Mouse (Mus musculus) A20 (cell line): ENCODE data around the gene Suv39h1.
"Not testable (repeated sequence)": the region's sequence is repeated elsewhere in the genome, so short reads cannot be mapped to it uniquely, and the experiment has no call there.

Experiments used
- DNase-seq: peaks from one replicate; pipeline ENCODE4 v3.0.0-alpha.2; 2011; ENCODE audit warnings: low read depth, low spot score

Suv39h1 gene

DNA sequence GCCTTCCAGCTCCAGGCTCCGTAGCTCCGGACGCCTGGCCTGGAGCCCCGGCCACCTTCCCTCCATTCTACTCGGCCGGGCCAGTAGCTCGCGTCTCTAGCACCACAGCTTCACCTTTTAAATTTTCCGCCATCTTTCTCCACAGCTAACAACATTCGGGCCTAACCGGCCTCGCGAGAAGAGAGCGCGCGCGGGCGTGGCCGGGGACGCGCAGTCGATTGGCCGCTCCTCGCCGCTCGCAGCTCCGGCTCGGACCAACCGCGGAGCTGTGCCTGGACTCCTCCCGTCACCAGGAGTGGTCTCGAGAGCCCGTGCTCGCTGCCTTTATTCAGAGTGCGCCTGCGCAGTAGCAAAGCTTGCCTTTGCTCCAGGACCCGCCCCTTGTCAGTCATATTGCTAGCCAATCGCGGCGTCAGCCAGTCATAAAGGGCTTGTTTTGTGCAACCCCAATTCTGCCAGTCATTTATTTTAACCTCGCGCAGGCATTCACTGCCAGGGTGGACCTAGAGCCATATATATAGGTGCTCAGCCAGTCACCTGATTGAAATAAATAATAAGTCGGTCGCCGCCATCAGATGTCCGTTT, at the start of gene Suv39h1:
Suv39h1 (minus strand) TSS at position 331 of the 585 bp plus-strand sequence.
- peak; percentile 93 for DNase-seq

DNA sequence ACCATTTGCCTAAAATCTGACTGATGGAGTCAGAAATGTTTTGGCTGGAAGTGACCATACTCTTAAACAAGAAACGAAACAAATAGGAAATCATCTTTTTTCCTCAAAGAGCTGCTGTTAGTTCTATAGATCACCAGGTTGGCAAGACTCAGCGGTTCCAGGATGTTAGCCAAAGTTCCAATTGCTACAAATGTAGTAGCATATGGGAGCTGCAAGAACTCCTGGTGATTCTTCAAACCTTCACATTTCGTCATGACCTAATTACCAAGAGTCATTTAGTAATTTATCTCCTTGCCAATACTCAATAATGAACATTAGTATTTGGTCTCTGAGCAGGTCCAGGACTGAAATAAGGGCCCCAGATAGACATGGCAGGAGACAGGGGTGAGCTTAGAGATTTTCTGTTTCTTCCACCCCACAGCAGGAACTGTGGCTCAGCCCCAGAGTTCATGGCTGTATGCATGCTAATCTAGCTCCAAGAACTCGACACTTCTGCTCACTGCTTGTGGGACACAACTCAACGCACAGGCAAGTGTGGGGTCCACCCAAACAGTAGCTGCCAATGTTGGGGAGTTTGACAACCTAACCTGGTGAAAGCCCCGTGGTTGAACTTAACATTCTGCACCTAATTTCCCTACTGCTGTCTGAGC, 49.4 kb upstream of the Suv39h1 start:
- DNase-seq, result no peak

DNA sequence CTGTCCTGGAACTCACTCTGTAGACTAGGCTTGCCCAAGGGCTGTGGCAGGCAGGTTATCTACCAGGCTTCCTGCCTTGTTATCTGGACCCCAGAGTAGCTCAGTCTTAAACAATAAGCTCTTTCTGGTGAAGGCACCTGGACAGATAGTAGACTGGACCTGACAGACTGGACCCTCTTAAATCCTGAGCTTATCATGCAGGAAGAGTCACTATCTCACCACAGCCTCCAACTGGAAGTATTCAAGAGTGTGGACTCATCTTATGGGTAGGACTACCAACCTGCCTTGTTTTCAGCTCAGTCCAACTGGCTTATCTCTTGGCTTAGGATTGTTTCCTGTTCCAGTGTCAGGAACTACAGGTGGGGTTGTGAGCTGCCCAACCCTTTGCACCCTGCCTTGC, 42.7 kb upstream of the Suv39h1 start:
- no peak for DNase-seq

DNA sequence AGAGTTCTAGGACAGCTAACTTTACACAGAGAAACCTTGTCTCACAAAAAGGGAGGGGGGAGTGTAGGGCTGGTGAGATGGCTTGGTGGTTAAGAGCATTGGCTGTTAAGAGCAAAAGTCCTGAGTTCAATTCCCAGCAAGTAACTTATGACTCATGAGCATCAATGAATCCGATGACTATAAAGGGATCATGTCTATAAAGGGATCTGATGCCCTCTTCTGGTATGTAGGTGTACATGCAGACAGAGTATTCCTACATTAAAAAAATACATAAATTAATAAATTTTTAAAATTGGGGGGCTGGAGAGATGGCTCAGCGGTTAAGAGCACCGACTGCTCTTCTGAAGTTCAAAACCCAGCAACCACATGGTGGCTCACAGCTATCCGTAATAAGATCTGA, 40.7 kb upstream of the Suv39h1 start:
- DNase-seq, result no peak

DNA sequence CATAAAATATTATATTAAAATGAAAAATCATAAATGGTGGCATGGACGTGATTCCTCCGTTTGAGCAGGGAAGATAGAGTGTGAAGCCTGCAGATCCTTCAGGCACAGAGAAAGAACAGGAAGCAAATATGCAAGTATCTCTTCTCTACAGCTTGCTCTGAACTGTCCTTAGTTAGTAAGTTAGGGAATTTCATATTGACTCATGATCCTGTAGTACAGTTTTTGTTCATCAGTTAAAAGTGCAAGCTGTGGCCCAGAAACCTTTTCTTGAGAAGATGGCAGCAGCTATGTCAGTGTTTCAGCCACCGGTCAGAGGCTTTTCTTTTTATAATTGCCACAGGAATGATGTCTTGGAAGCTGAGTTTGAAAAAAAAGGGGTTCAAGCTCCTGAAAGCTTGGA, 30.5 kb upstream of the Suv39h1 start:
- no peak for DNase-seq

DNA sequence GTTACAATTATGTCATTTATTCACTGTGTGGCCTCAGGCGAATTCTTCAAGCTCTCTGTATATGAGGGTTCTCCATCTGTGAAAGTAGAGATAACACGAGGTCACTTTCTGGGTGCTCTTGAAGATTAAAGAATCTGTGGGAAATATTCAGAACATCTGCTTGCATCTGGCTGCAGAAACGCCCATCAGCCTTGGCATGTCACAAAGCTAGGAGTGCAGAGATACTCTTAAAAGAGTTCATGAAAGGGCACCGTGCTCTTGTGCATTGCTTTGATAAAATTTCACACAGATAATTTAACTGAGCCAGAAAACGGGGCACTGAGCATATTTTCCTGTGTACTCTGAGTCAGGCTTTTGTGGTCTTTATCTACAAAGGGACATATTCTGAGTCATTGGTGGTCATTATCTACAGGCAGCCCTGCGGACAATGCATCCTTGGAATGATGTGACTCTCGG, 27.7 kb upstream of the Suv39h1 start:
- no peak for DNase-seq

DNA sequence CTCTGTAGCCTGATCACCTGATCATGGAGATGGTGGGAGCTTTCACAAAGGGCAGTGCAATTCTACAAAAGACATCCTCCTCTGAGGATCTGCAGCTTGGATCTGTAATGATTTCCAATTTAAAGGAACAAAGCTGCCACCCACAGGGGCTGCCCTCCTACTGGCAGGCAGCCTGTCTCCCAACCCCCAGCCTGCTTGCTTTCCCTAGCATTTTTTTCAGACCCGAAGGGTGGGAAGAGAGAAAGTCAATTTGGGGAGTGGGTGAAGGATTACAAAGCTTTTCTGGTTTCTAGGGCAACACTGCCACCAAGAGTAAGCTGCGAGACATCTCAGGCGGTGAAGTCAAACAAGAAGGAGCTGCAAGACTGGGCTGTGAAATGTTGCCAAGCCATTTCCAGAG, 26.5 kb upstream of the Suv39h1 start:
- DNase-seq, result no peak

DNA sequence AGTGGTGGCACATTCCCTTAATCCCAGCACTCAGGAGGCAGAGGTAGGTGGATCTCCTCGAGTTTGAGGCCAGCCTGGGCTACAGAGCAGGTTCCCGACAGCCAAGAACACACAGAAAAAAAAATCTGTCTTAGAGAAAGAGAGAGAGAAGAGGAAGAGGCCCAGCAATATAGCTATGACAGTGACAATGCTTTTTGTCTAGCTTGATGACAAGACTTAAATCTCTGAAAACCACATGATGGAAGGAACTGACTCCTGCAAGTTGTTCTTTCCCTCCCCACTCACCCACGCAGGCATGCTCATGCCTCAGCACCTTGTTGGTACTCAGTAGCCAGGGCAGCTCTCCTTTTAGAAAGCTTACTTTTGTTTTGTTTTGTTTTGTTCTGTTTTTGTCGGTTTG, 24.9 kb upstream of the Suv39h1 start:
- no peak for DNase-seq

DNA sequence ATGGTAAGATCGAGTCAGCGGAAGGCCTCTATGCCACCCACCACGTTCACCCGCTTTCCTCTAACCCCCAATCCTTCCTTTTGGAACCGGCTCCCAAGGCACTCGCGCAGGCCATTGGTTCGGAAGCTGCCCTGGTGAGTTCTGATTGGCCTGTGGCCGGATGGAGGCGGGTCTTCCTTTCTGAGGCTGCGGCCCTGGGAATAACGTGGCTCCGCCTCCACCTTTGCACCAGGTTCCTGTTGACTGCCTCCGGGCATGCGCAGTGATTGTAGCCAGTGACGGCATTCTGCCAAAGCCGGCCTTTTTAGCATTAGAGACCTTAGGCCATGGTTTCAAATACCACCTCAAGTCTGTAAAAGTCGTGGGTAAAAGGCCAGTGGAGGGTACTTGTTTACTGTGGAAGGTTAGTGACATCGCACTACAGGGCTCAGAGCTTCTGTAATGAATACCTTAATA, 22.3 kb upstream of the Suv39h1 start:
- peak; percentile 94 for DNase-seq

DNA sequence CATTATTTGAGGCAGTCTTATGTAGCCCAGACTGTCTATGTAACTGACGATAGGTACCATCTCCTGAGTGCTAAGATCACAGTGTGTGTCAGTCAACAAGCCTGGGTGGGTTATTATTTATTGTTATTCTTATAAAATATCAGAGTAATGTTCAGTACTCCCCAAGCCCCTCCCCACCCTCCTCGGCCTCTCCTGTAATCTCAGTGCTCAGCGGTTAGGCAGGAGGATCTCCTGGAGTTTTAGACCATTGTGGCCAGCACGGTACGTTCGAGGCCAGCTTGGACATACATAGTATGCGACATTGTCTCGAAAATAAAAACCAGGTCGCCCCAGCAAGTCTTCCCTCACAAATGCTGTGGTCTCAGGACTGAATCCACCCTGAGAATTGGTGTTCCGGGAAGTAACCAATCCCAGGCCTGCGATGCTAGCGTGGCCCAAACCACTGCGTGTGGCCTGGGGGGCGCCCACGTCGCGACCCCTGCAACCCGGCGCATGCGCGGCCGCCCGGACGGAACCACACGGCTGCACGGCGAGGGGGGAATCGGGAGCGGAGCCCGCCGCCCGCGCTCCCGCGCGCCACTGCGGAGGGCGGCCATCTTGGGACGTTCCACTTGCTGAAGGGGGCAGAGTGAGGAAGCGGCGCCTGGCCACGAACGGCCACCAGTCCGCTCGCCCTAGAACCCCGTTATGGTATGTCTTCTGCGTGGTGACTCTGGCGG, 21.7 kb upstream of the Suv39h1 start:
- not testable (repeated sequence) for DNase-seq

DNA sequence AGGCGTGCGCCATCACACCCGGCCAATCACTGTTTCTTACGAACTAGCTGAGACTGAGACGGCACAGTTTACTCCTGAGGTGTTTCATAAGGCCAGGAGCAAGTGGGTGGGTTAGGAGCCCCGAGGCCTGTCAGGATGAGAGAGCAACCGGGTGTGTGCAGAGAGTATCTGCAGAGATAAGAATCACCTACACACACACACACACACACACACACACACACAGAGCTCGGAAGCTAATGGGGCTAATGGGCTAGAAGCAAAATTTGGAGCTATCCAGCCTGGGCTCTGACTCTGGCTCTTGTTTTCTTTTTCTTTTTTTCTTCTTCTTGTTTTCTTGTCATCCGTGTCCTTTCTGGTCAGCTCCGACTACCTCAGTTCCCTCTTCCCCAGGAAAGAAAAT, 21.0 kb upstream of the Suv39h1 start:
- peak; percentile 10 for DNase-seq

DNA sequence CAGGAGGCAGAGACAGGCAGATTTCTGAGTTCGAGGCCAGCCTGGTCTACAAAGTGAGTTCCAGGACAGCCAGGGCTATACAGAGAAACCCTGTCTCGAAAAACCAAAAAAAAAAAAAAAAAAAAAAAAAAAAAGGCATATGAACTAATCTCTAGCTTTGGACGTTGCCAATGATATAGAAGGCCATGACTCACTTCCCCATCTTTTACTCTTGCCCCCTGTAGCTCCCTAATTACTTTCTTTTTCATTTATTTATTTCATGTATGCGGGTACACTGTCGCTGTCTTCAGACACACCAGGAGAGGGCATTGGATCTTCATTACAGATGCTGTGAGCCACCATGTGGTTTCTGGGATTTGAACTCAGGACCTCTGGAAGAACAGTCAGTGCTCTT, 16.4 kb upstream of the Suv39h1 start:
- DNase-seq, result peak; percentile 24

DNA sequence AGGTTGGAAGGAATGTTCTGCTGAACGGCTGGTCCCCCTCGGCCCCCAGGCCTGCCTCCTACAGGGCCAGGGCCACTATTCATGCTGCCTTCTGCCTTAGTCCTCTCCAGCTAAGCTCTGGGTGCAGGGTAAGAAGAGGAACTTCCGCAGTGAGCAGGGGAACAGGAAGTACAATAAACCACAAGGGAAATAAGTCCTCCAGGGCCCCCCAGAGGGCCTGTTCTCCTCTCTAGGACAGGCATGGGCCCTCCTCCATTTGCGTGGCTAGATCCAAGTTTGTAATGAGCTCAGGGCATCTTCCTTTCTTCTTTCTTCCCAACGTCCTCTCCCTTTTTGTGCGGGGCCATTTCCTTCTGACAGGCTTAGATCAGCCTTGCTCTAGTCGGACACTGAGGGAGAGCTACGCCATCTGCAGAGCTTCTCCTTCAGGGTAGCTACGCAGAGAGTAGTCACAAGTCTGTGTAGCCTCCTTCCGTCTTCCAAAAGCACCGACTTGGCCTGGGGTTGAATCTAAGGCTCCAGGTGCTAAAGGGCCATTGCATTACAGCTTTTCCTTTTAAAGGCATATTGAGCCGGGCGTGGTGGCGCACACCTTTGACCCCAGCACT, 15.9 kb upstream of the Suv39h1 start, which contains the start of gene Was:
Was (minus strand) TSS at position 153 of the 608 bp plus-strand sequence.
- DNase-seq, result peak; percentile 80

DNA sequence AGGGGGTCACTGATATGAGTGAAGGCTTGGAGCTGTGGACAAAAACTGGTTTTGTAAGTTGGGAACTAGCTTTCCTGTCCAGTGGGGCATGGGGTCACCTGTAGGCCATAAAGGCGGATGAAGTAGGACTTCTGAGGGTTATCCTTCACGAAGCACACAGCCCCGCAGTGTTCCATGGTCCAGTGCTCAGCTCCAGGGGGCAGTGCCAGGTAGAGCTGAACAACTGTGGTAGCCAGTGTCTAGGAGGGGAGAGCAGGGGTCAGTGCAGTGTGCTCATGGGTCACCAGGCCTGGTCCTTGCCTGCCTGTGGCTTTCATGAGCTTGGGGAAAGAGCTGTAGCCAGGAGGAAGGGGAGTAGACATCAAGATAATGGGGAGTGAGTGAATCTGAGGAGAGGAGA, 15.2 kb upstream of the Suv39h1 start:
- no peak for DNase-seq

DNA sequence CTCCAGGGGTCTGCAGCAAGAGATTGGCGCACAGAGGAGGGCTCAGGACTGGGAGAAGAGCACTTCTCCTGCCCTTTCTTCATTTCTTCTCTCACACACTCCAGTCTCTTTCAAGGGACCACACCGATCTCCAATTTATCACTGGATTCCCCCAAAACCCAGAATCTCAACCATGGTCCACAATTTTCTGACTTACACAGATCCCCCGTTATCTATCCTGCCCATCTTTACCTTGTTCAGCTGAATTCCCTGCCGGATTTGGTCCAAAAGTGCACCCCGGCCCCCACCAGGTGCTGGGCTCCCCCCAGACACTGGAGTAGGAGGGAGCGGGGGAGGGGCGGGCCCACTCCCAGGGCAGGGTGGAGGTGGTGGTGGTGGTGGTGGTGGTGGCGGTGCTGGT, 11.1 kb upstream of the Suv39h1 start:
- no peak for DNase-seq

DNA sequence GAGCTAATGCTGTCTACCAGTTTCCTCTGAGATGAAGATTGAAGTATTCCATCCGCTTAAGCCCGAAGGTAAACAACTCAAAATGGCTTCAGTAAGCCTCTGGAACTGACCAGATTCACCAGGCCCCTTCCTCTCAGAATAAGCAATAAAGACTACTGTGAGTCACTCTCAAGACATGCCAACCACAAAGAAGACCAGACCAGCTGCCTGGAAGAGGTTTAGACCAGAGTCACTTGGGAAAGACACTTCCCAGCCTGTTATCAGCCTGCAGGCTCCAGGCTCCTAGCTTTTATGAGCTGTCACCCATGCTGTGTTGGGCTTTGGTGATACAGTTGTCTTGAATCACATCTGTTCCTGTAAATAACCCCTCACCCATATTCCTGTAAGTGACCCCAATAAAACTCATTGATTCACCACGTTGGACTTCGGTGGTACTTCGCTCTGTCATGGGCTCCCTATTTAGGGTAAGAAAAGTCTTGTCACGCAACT, 10.3 kb upstream of the Suv39h1 start:
- no peak for DNase-seq

DNA sequence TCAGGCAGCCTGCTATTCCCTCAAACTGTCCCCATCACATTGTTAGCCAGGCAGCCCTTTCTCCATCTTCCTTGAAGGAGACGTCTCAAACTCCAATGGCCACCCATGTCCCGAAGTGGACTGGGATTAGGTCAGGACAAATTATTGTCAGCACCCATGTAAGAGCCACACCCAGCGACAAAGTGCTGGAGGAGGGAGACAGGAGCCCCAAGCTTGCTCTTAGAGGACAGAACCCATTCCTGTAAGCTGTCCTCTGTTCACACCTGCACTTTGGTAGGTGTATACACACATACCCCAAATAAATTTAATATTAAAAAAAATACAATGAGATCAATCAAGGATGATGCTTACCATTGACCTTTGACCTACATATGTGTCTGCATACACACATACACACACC, 544 bp upstream of the Suv39h1 start:
- no peak for DNase-seq

DNA sequence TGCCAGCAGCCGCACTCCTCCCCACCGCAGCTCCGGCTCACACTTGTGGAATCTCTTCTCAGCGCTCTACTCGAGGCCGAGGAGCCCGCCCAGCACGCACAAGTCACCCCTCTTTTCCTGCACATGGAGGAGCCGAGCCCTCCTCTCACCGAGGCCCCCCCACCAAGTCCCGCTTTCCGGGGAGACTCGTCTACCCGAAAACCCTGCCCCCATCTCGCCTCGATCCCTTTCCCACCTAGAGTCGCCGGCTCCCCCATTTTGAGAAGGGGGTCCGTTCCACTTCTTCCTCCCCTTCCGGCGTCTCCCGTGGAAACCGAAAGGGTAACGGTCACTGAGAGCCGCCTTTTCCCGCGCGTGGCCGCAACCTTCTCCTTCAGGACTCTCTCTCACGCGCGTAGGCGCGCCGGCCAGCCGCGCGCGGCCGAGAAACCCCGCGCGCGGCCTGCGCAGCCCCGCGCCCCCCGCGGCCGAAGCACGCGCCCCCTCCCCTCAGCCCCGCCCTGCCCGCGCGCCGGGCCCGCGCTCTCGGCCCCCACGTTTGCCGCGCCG, 605 bp downstream of the Suv39h1 start:
- DNase-seq, result peak; percentile 52

DNA sequence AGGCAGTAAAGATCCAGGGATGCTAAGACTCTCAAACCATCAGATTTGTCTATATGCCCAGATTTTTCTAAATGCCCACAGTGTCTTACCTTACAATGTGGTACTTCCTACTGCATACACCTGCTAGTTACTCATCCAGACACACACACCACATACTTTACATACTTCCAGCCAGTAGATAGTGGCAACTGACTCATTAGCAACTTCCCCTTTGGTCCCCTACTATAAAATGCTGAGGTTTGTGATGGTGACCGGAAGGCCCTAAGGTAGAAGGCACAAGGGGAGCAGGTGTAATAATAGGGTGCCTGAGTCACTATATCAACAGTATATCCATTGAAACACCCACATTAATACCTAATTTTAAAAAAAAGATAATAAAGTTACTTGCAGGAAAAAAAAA, 5.4 kb downstream of the Suv39h1 start:
- DNase-seq, result peak; percentile 51

DNA sequence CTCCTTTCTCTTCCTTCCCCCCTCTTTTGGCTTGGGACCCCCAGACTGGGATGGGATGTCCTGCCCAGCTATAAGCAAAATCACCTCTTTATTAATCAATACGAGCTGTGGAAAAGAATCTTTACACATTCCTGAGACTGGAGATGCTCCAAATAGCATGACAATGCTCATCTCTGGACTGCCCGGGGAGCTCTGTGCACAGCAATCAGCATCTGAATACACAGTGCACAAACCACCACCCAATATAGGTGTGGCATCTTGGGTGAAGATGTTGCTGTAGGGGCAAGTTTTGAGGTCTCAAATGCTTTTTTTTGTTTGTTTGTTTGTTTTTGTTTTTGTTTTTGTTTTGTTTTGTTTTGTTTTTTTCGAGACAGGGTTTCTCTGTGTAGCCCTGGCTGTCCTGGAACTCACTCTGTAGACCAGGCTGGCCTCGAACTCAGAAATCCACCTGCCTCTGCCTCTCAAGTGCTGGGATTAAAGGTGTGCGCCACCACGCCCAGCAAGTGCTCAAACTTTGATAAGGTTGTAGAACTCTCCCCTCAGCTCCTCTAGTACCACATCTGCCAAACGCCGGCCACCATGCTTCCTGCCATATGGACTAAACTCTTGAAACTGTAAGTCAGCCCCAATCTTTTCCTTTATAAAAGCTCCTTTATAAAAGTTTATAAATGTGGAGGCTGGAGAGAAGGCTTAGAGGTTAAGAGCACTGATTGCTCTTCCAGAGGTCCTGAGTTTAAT, 23.3 kb downstream of the Suv39h1 start:
- DNase-seq, result not testable (repeated sequence)

DNA sequence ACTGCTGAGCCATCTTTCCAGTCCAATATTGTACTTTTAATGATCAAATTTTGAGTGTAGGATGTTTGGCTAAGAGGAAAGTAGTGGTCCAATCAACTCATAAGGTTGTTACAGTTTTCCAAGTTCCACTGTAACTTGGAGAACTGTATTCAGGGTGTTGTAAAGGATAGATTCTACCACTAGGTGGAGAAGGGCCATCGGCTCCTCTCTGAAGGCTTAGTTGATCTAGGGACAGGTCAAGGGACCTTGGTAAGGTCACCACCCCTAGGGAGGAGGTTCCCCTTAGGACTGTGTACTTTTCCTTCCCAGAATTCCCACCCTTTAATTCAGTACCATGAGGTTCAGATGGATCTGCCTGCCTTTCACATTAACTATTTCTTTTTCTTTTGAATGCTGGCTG, 41.6 kb downstream of the Suv39h1 start:
- peak; percentile 20 for DNase-seq
